Mouse (Mus musculus) C2C12 (cell line): ENCODE results near the gene Ell2. TPM values are rescaled to one million over a fixed set of nuclear protein-coding genes. Genes with fewer than 3 reads are reported as not detected.
"Not testable (repeated sequence)": the region's sequence is repeated elsewhere in the genome, so short reads cannot be mapped to it uniquely, and the experiment has no call there.

Experiments
- H3K27me3 ChIP-seq: one replicate; pipeline ENCODE4 v1.6.1; 2011; ENCODE audit not compliant: control insufficient read depth, insufficient read depth, insufficient read length
- H3K36me3 ChIP-seq: one replicate; pipeline ENCODE4 v1.6.1; 2011; ENCODE audit not compliant: control insufficient read depth, insufficient read depth
- H3K4me3 ChIP-seq: one replicate; pipeline ENCODE4 v1.5.1; 2011; ENCODE audit warnings: mild to moderate bottlenecking, control low read depth; ENCODE audit not compliant: poor library complexity, insufficient read depth, severe bottlenecking
- H3K79me2 ChIP-seq: one replicate; pipeline ENCODE4 v1.6.1; 2011; ENCODE audit not compliant: control insufficient read depth, insufficient read depth
- H3K79me3 ChIP-seq: one replicate; pipeline ENCODE4 v1.6.1; 2011; ENCODE audit warnings: low read depth, control low read depth
- H3ac ChIP-seq: one replicate; pipeline ENCODE3; 2011; ENCODE audit warnings: low read depth; ENCODE audit not compliant: control insufficient read depth, insufficient read length
- CEBPB ChIP-seq: IDR thresholded peaks from one replicate; pipeline ENCODE4 v1.6.1; 2011; ENCODE audit warnings: low read depth, mild to moderate bottlenecking, control low read depth, moderate library complexity
- CTCF ChIP-seq: IDR thresholded peaks from one replicate; pipeline ENCODE4 v1.5.1; 2011; ENCODE audit not compliant: control insufficient read depth, insufficient read depth, insufficient read length
- FOSL1 ChIP-seq: IDR thresholded peaks from one replicate; pipeline ENCODE4 v1.8.0; 2011; ENCODE audit warnings: mild to moderate bottlenecking, low read length; ENCODE audit not compliant: poor library complexity, insufficient read depth, severe bottlenecking
- MAX ChIP-seq: IDR thresholded peaks from one replicate; pipeline ENCODE4 v1.6.1; 2011; ENCODE audit warnings: mild to moderate bottlenecking, control low read depth
- MYOD1 ChIP-seq: IDR thresholded peaks from one replicate; pipeline ENCODE4 v1.6.1; 2011; ENCODE audit warnings: low read depth; ENCODE audit not compliant: control insufficient read depth, insufficient read length
- MYOG ChIP-seq: IDR thresholded peaks from one replicate; pipeline ENCODE4 v1.6.1; 2011; ENCODE audit not compliant: control insufficient read depth, insufficient read length; ENCODE audit errors: extremely low read depth
- USF1 ChIP-seq: IDR thresholded peaks from one replicate; pipeline ENCODE4 v1.6.1; 2011; ENCODE audit warnings: low read depth, mild to moderate bottlenecking, control low read depth, moderate library complexity
- polyA plus RNA-seq: library from polyadenylated mRNA; unstranded; fragments of >200 nt; fragmentation: generic; extraction: Trizol; gene quantifications from one replicate; pipeline ENCODE4 v1.2.1, GENCODE M21; 2012; ENCODE audit warnings: missing spikeins

Ell2 gene
- polyA plus RNA-seq, 1 experiment, result 4.2 TPM

DNA sequence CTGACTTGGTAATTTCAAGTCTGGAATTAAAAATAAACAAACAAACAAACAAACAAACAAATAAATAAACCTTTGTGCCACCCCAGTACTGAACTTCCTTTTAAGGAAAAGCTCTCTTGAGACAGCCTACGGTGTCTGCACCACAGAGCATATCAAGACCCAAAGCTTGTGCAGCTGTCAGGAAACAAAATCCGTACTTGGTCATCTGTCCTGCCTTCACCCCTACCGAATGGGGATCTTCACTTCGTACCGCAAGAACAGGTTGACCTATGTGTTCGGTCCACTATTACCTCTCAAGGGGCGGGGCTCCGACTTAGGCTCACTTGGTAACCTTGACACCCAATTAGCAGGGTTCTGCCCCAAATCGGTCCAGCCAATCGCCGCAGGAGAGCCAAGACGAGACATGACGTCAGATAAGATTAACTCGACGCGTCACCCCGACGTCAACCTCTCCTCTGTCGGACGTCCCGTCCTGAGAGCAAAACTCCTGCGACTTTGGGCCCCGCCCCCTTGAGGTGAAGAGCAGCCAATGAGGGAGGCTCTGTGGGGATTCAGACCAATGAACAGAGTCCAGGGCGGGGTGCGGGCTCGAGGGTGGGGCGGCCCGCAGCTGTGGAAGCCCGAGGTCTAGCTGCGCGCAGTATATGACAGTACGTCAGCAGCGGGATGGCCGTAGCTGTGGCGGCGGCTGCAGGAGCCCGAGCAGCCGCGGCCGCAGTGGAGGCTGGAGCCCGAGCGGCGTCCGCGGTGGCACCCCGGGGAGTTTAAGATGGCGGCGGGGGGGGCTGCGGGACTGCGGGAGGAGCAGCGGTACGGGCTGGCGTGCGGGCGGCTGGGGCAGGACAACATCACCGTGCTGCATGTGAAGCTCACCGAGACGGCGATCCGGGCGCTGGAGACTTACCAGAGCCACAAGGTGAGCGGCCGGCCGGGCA, 592 bp downstream of the Ell2 start:
- no peak for TF ChIP-seq CTCF
- TF ChIP-seq MYOG, result no peak
- no peak for TF ChIP-seq USF1
- TF ChIP-seq FOSL1, result no peak
- TF ChIP-seq CEBPB, result no peak
- TF ChIP-seq MYOD1, result no peak
- TF ChIP-seq MAX, result no peak

GRCm38 (mm10) chr13:75707821-75708636, 1.5 kb downstream of the Ell2 start:
- Histone ChIP-seq H3K27me3 (no peaks in the 10 kb centered on the region), H3K79me2 (peaks cover 39% of the 10 kb centered on the region), H3K36me3 (no peaks in the 10 kb centered on the region), H3K4me3 (peak overlapping the region; percentile 57), H3ac (peak overlapping the region; percentile 79), H3K79me3 (peaks cover 11% of the 10 kb centered on the region)
- no peak for TF ChIP-seq CEBPB
- peak; percentile 64 for TF ChIP-seq CTCF

More for the DNA sequence above, 592 bp downstream of the Ell2 start:
- H3K27me3 ChIP-seq, result no peaks in the 10 kb centered on the region
- H3K4me3 ChIP-seq, result peak overlapping the region; percentile 57
- H3K36me3 ChIP-seq, result no peaks in the 10 kb centered on the region
- H3K79me3 ChIP-seq, result peaks cover 11% of the 10 kb centered on the region
- peaks cover 39% of the 10 kb centered on the region for H3K79me2 ChIP-seq
- H3ac ChIP-seq, result peak overlapping the region; percentile 79

DNA sequence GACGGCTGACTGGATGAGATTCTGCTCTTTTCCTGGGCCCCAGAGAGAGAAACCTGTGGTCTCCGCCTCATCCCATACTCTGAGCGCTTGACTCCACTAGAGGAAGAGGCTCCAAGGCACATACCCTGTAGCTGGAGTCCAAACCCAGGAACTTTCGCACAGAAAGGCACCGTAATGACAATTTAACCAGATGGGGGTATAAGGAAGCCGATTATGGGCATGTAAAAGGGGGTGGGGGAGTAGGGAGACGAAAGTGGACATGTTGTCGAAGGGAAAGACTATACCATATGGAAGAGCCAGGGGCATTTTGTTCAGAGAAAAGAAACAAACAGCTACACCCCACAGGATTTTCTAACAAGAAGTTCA, 2.1 kb downstream of the Ell2 start:
- peaks cover 11% of the 10 kb centered on the region for H3K79me3 ChIP-seq
- peaks cover 39% of the 10 kb centered on the region for H3K79me2 ChIP-seq
- H3K4me3 ChIP-seq, result peak overlapping the region; percentile 57
- H3K27me3 ChIP-seq, result no peaks in the 10 kb centered on the region
- no peaks in the 10 kb centered on the region for H3K36me3 ChIP-seq
- TF ChIP-seq CEBPB, result no peak
- no peak for TF ChIP-seq MYOG
- no peak for TF ChIP-seq USF1
- no peak for TF ChIP-seq MAX
- TF ChIP-seq MYOD1, result no peak
- no peak for TF ChIP-seq FOSL1
- TF ChIP-seq CTCF, result no peak
- H3ac ChIP-seq, result peak overlapping the region; percentile 79

DNA sequence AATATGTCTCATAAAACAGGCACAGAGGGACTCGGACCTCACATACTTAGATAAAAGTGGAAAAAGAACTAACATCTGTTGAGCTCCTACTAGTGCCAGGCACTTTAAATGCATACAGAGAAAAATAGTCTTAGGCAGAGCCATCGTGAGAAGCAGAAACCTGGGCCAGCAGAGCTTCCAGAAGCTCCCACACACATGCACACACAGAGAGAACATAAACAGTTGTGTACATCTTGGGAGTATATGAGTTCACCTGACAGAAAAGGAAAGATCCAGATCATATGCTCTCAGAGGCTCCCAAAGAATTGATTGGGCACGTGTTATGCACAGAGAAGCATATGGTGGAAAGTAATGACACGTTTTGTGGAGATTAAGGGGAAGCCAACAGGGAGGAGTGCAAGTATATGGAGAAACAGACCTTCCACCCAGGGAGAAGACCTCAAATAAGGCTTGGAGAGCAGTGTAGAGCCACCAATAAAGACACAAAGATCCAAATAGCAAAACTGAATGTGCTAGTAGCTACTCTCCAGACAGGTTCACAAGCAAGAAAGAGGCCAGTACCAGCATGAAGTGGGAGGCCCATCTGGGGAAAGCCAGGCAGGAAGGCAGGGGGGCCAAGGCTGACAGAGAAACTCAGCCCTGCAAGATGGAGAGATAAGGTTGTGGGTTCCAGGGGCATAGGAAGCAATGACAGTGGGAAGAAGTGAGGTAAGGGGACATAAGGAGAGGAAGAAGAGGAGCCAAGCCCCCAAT, 2.6 kb downstream of the Ell2 start:
- H3K4me3 ChIP-seq, result no peak overlapping the region
- no peaks in the 10 kb centered on the region for H3K36me3 ChIP-seq
- peaks cover 11% of the 10 kb centered on the region for H3K79me3 ChIP-seq
- TF ChIP-seq MYOG (no peak), CTCF (no peak), USF1 (no peak), MAX (no peak), CEBPB (no peak), FOSL1 (no peak), MYOD1 (no peak)
- H3ac ChIP-seq, result no peak overlapping the region
- H3K79me2 ChIP-seq, result peaks cover 39% of the 10 kb centered on the region
- H3K27me3 ChIP-seq, result no peaks in the 10 kb centered on the region

DNA sequence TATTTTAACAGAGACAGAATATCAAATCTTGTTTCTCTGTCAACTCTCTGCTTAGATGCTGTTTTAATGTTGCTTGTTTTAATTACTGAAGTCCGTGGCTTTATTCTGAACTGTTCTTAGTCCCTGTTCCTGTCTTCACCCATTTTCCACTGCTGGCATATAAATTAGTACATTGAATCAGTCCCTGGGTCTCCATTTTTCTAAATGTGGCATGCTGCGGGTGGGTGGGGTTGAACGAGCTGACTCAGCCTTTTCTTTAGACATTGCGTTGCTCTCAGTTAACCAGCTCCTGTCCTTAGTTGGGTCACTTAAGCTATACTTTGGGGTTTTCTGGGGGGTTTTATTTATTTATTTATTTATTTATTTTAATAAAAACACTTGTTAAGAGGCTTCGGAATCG, 3.6 kb downstream of the Ell2 start:
- H3K79me3 ChIP-seq, result peaks cover 11% of the 10 kb centered on the region
- TF ChIP-seq CTCF (no peak), CEBPB (no peak), MYOD1 (no peak), MAX (no peak), USF1 (no peak), MYOG (no peak), FOSL1 (no peak)
- no peak overlapping the region for H3ac ChIP-seq
- H3K36me3 ChIP-seq, result no peaks in the 10 kb centered on the region
- H3K79me2 ChIP-seq, result peaks cover 46% of the 10 kb centered on the region
- no peak overlapping the region for H3K4me3 ChIP-seq
- H3K27me3 ChIP-seq, result no peaks in the 10 kb centered on the region

GRCm38 (mm10) chr13:75711517-75711916, 5.0 kb downstream of the Ell2 start:
- H3ac ChIP-seq, H3K27me3 ChIP-seq, H3K36me3 ChIP-seq, H3K4me3 ChIP-seq: not testable (repeated sequence)
- Histone ChIP-seq H3K79me3 (peaks cover 11% of the 10 kb centered on the region), H3K79me2 (peaks cover 46% of the 10 kb centered on the region)

- H3K79me2 ChIP-seq, result peaks cover 53% of the 10 kb centered on the region
- peaks cover 13% of the 10 kb centered on the region for H3K79me3 ChIP-seq
- H3ac ChIP-seq, H3K4me3 ChIP-seq, H3K36me3 ChIP-seq, H3K27me3 ChIP-seq: not testable (repeated sequence)
These were observed 6.0 kb downstream of the Ell2 start for GRCm38 (mm10) chr13:75712544-75712943.
